Mouse (Mus musculus) hindbrain, embryonic 14.5 days (tissue): ENCODE results near the gene Supt7l. TPM values are rescaled to one million over a fixed set of nuclear protein-coding genes. Genes with fewer than 3 reads are reported as not detected.

Source experiments
- ATAC-seq: fragments of 200-750 bp; cut with Nextera tagmentation; 2 replicates; pipeline ENCODE4 v1.8.0; 2017; ENCODE audit warnings: moderate number of reproducible peaks, mild to moderate bottlenecking, moderate TSS enrichment, moderate library complexity; ENCODE audit not compliant: low FRiP score
- DNase-seq: peaks from one replicate; pipeline ENCODE4 v3.0.0-alpha.2; 2015; ENCODE audit warnings: low spot score
- H3K27ac ChIP-seq: fragments of 300-500 bp; sonication (generic); 2 replicates; pipeline ENCODE4 v1.5.1; 2014; ENCODE audit warnings: mild to moderate bottlenecking, moderate library complexity
- H3K27me3 ChIP-seq: fragments of 300-500 bp; sonication (generic); 2 replicates; pipeline ENCODE4 v1.6.1; 2014; ENCODE audit warnings: mild to moderate bottlenecking, low read length, mixed read lengths; ENCODE audit not compliant: control insufficient read depth, insufficient read depth
- H3K36me3 ChIP-seq: fragments of 300-500 bp; sonication (generic); replicated peaks from 2 replicates; pipeline ENCODE4 v1.6.1; 2014; ENCODE audit not compliant: control insufficient read depth, insufficient read depth
- H3K4me1 ChIP-seq: fragments of 300-500 bp; sonication (generic); replicated peaks from 2 replicates; pipeline ENCODE4 v1.6.1; 2014; ENCODE audit warnings: antibody characterized with exemption, low read length, mixed read lengths; ENCODE audit not compliant: control insufficient read depth, insufficient read depth
- H3K4me2 ChIP-seq: fragments of 300-500 bp; sonication (generic); replicated peaks from 2 replicates; pipeline ENCODE4 v1.6.1; 2014; ENCODE audit warnings: mild to moderate bottlenecking, moderate library complexity
- H3K4me3 ChIP-seq: fragments of 300-500 bp; sonication (generic); replicated peaks from 2 replicates; pipeline ENCODE4 v1.5.1; 2014; ENCODE audit warnings: mild to moderate bottlenecking, low read length
- H3K9ac ChIP-seq: fragments of 300-500 bp; sonication (generic); 2 replicates; pipeline ENCODE4 v1.6.1; 2014
- H3K9me3 ChIP-seq: fragments of 300-500 bp; sonication (generic); 2 replicates; pipeline ENCODE4 v1.6.1; 2016; ENCODE audit warnings: low read length; ENCODE audit not compliant: control insufficient read depth
- WGBS: fragments of 180-500 bp; shearing (Covaris S2); extraction: QIAGEN DNeasy Blood & Tissue Kit; methylation state at CpG from one replicate; pipeline ENCODE4 v1.1.7; 2014; 5-methylcytosine and 5-hydroxymethylcytosine counted together
- polyA plus RNA-seq: library from polyadenylated mRNA; unstranded; fragments of >200 nt; fragmentation: Nextera tagmentation; extraction: Ambion mirVana; gene quantifications from 2 replicates; pipeline ENCODE4 v1.2.1, GENCODE M21; 2014

Supt7l gene
- polyA plus RNA-seq, 1 experiment from 2014 or later, result 18.3 TPM

DNA sequence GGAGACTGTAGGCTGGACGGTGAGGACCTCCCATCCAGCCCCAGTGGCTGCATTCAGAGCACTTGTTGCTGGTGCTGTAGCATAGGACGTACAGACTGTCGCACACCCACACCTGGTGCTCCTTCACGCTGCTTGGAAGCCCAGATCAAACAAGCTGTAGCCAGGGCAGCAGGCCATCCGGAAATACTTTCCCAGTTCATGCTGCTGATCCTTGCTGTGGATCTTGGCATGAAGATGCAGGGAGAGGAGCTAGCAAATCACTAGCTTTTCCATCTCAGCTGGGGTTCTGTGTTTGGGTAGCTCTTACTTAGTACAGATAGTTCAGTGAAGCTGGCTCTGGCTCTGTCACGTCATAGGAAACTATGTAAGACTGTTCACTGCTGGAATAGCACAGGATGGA, 57.9 kb downstream of the Supt7l start:
- 97% methylated on average over 6 of the region's 6 CpGs for WGBS
- Histone ChIP-seq H3K27ac (no peak overlapping the region), H3K4me2 (no peak overlapping the region), H3K36me3 (peaks cover 92% of the 10 kb centered on the region), H3K4me1 (no peaks in the 10 kb centered on the region), H3K9ac (no peak overlapping the region), H3K9me3 (no peaks in the 10 kb centered on the region), H3K4me3 (no peak overlapping the region), H3K27me3 (no peaks in the 10 kb centered on the region)
- DNase-seq (no peak), ATAC-seq (no peak)

DNA sequence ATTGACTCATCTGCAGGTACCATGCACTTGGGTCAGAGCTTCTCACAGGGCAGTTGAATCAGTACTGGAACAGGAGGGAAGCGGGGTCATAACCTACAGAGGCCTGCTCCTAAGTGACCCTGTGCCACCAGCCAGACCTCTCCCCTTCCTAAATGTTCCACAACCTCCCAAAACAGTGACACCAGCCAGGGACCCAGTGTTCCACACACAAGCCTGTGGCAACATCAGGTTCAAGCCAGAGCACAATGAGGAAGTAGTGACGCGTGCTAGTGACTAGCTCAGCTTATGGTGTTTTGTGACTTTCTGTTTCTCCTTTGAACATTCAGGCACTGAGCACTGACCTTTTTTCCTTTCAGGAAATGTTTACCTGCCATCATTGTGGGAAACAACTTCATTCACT, 59.8 kb downstream of the Supt7l start:
- 95% methylated on average over 3 of the region's 3 CpGs for WGBS
- no peak overlapping the region for H3K27ac ChIP-seq
- DNase-seq (no peak), ATAC-seq (no peak)
- H3K9ac ChIP-seq, result no peak overlapping the region
- H3K36me3 ChIP-seq, result peaks cover 73% of the 10 kb centered on the region
- no peak overlapping the region for H3K4me3 ChIP-seq
- no peaks in the 10 kb centered on the region for H3K27me3 ChIP-seq
- no peaks in the 10 kb centered on the region for H3K9me3 ChIP-seq
- no peaks in the 10 kb centered on the region for H3K4me1 ChIP-seq
- no peak overlapping the region for H3K4me2 ChIP-seq

Other genes with a start within 250 kb of the Supt7l start
- gene Ift172, start 236.7 kb downstream of the Supt7l start, polyA plus RNA-seq, result 34.5 and 37.2 TPM in 2 replicates
- gene Fndc4, start 231.7 kb downstream of the Supt7l start, polyA plus RNA-seq, result 98.1 and 115 TPM in 2 replicates
- 0.29 TPM in 1 of 2 replicates, not detected in the other for gene Gckr, start 230.4 kb downstream of the Supt7l start, polyA plus RNA-seq
- gene Zfp512, start 75.4 kb downstream of the Supt7l start, polyA plus RNA-seq, result 98.4 and 108 TPM in 2 replicates
- gene 4930548H24Rik, start 42.1 kb downstream of the Supt7l start, polyA plus RNA-seq, result not detected in 2 replicates
- 67.8 and 75.2 TPM in 2 replicates for gene Gpn1, start 33.1 kb downstream of the Supt7l start, polyA plus RNA-seq
- gene Slc4a1ap, start 812 bp downstream of the Supt7l start, polyA plus RNA-seq, result 27.0 and 31.8 TPM in 2 replicates
- gene Mrpl33, start 69.1 kb upstream of the Supt7l start, polyA plus RNA-seq, result 182 and 214 TPM in 2 replicates
- gene Rbks, start 169.8 kb upstream of the Supt7l start, polyA plus RNA-seq, result 2.3 and 2.6 TPM in 2 replicates
- 33.2 and 39.8 TPM in 2 replicates for gene Babam2, start 169.9 kb upstream of the Supt7l start, polyA plus RNA-seq